Mouse (Mus musculus) hindbrain, embryonic 10.5 days (tissue): ENCODE measurements at regions not wholly inside any gene's neighbourhood (a gene's known extent, or its start where the extent isn't known, plus 50 kb on each side); places are given as distances from the start of the nearest gene placed in this dataset.

Experiments
- DNase-seq: peaks from one replicate; pipeline ENCODE4 v3.0.0-alpha.2; 2017; ENCODE audit warnings: low spot score
- H3K27ac ChIP-seq: fragments of 300-500 bp; sonication (generic); 2 replicates; pipeline ENCODE4 v1.5.1; 2016; ENCODE audit warnings: mild to moderate bottlenecking, moderate library complexity
- H3K27me3 ChIP-seq: fragments of 300-500 bp; sonication (generic); 2 replicates; pipeline ENCODE4 v1.6.1; 2016; ENCODE audit warnings: mild to moderate bottlenecking; ENCODE audit not compliant: poor library complexity, insufficient read depth, severe bottlenecking
- H3K36me3 ChIP-seq: fragments of 300-500 bp; sonication (generic); 2 replicates; pipeline ENCODE4 v1.6.1; 2016; ENCODE audit warnings: mild to moderate bottlenecking, moderate library complexity
- H3K4me1 ChIP-seq: fragments of 300-500 bp; sonication (generic); replicated peaks from 2 replicates; pipeline ENCODE4 v1.6.1; 2016; ENCODE audit warnings: mild to moderate bottlenecking
- H3K4me3 ChIP-seq: fragments of 300-500 bp; sonication (generic); 2 replicates; pipeline ENCODE4 v1.5.1; 2016; ENCODE audit warnings: mild to moderate bottlenecking, moderate library complexity
- H3K9me3 ChIP-seq: fragments of 300-500 bp; sonication (generic); 2 replicates; pipeline ENCODE4 v1.6.1; 2016; ENCODE audit warnings: mild to moderate bottlenecking, moderate library complexity
- WGBS: fragments of 180-500 bp; shearing (Covaris S2); methylation state at CpG from one replicate; pipeline ENCODE4 v1.1.7; 2016; 5-methylcytosine and 5-hydroxymethylcytosine counted together

DNA sequence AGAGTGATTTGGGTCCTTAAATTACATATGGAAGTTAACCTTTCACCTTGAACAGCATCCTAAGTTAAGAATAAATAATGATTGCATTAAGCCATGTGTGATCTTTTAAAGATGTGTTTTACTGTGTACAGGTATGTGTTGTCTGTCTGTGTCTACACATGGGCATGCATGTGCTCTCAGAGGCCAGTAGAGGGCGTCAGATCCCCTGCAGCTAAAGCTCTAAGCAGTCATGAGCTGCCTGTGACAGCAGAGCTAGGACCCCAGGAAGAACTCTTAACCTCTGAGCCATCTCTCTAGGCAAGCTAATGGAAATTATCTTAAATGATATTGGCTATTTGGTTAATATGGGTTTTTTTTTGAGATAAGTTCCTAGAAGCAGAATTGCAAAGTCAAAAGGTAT is 285.9 kb upstream of the Npvf start:
- Histone ChIP-seq H3K4me3 (no peak overlapping the region), H3K36me3 (no peaks in the 10 kb centered on the region), H3K9me3 (no peaks in the 10 kb centered on the region), H3K4me1 (peaks cover 31% of the 10 kb centered on the region), H3K27ac (peak overlapping the region; percentile 81; the same call in 1 of the 2 replicates), H3K27me3 (no peaks in the 10 kb centered on the region)
- DNase-seq = no peak
- 20% methylated on average over 1 of the region's 1 CpGs for WGBS

DNA sequence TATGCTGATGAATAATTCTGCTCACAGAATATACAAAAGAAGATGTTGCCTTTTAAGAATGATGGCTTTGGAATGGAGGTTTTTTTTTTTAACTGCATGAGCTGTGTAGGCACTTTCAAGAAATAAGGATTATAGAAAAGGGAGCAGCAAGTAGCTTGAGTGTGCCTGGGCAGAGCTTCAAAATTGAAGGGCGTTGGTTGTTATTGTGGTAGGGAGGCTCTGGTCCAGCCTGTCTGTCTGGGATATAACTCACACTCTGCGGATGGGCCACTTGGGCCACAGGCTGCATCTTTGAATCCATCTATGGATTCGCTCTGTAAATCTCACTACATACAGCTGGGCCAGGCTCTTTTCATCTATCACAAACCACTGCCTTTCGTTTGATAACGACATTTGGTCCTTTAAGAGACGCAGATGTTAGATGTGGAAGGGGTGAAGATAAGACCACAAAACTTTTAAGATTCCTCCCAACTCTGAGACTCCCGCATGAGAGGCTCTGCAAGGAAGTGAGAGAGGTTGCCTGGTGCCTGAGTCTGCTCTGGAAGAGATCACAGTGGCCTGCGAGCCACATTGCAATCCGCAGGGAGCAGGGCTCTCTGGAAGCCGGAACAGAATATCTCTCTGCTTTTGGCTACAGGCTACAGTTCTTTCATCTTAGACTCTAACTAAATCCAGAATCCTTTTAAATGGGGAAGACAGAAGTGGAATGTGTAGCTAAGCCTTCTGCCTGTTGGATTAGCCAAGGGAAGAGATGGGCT is 286.6 kb upstream of the Npvf start:
- H3K27ac ChIP-seq = peak overlapping the region; percentile 69
- 86% methylated on average over 10 of the region's 10 CpGs for WGBS
- no peak for DNase-seq

GRCm38 (mm10) chr6:50942696-50943095 is 288.5 kb upstream of the Npvf start:
- Histone ChIP-seq H3K36me3 (no peaks in the 10 kb centered on the region), H3K4me1 (peaks cover 34% of the 10 kb centered on the region), H3K9me3 (no peaks in the 10 kb centered on the region), H3K4me3 (no peak overlapping the region), H3K27me3 (no peaks in the 10 kb centered on the region), H3K27ac (peak overlapping the region; percentile 36; the same call in 1 of the 2 replicates)
- DNase-seq = no peak
- 88% methylated on average over 5 of the region's 5 CpGs for WGBS

More for the DNA sequence above, 286.6 kb upstream of the Npvf start:
- Histone ChIP-seq H3K4me3 (no peak overlapping the region), H3K36me3 (no peaks in the 10 kb centered on the region), H3K27me3 (no peaks in the 10 kb centered on the region), H3K9me3 (no peaks in the 10 kb centered on the region), H3K4me1 (peaks cover 30% of the 10 kb centered on the region)

DNA sequence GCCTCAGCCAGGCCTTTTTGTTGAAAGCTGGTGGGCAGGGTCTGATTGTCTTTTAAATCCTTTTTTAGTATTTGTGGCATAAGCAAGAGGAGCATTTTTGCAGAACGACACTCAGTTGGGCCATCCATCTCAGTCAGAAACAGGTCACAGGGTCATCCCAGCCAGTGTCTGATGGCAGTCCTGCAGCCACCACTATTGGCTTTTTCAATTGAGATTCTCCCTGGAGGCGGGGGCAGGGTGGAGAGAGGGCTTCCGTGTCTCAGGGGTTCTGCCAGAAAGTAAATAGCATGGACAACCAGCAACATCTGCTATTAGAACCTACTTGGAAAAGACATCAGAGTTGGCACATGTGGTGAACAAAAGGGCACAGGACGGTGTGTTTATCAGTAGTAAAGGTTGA is 293.8 kb upstream of the Npvf start:
- H3K27ac ChIP-seq = peak overlapping the region; percentile 86

GRCm38 (mm10) chr6:50949361-50949760 is 295.1 kb upstream of the Npvf start:
- 90% methylated on average over 5 of the region's 5 CpGs for WGBS
- Histone ChIP-seq H3K4me3 (no peak overlapping the region), H3K36me3 (no peaks in the 10 kb centered on the region), H3K27ac (peak overlapping the region; percentile 86), H3K27me3 (no peaks in the 10 kb centered on the region), H3K9me3 (no peaks in the 10 kb centered on the region), H3K4me1 (peaks cover 62% of the 10 kb centered on the region)
- DNase-seq = no peak

More for the DNA sequence above, 293.8 kb upstream of the Npvf start:
- 42% methylated on average over 4 of the region's 4 CpGs for WGBS
- Histone ChIP-seq H3K36me3 (no peaks in the 10 kb centered on the region), H3K9me3 (no peaks in the 10 kb centered on the region), H3K27me3 (no peaks in the 10 kb centered on the region), H3K4me3 (no peak overlapping the region), H3K4me1 (peaks cover 57% of the 10 kb centered on the region)
- DNase-seq = peak; percentile 49

DNA sequence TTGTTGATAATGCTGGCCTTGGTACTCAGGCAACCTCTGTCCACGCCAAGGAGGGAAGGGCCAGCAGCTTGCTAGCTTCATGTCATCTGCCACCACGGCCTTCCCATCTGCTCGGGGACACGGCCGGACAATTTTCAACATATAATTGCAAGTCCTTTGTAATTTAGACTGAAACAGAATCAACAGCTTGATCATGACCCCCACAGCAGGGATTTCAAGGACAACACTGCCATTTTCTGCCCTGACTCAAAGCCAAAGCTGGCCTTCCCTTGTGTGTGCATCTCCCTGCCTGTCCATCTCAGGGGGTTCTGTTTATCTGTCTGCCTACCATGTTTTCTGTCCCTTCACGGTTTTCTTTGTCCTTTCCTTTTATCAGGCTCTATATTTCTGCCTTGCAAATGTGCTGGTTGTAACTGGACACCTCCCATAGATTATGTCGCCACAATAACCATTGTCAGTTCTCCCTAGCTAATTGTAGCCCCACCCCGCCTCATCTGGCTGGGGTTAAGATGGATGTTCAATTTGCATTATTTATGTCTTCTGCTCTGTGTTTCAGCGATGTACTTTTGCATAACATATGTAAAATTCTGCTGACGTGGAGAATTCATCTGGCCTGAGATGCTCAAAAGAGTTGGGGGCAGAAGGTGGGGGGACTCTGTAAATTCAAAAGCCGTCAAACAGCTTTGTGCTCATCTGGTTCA is 295.8 kb upstream of the Npvf start:
- no peaks in the 10 kb centered on the region for H3K9me3 ChIP-seq
- peak; percentile 56 for DNase-seq
- H3K27ac ChIP-seq = peak overlapping the region; percentile 86

GRCm38 (mm10) chr6:50957328-50957900 is 303.2 kb upstream of the Npvf start:
- H3K27ac ChIP-seq = peak overlapping the region; percentile 67; the same call in 1 of the 2 replicates
- no peaks in the 10 kb centered on the region for H3K27me3 ChIP-seq
- no peaks in the 10 kb centered on the region for H3K36me3 ChIP-seq
- WGBS = 88% methylated on average over 4 of the region's 4 CpGs
- no peak for DNase-seq
- H3K9me3 ChIP-seq = no peaks in the 10 kb centered on the region
- no peak overlapping the region for H3K4me3 ChIP-seq
- H3K4me1 ChIP-seq = peaks cover 41% of the 10 kb centered on the region

More for the DNA sequence above, 295.8 kb upstream of the Npvf start:
- H3K27me3 ChIP-seq = no peaks in the 10 kb centered on the region
- 46% methylated on average over 11 of the region's 11 CpGs for WGBS
- no peaks in the 10 kb centered on the region for H3K36me3 ChIP-seq
- H3K4me1 ChIP-seq = peaks cover 68% of the 10 kb centered on the region
- H3K4me3 ChIP-seq = no peak overlapping the region

DNA sequence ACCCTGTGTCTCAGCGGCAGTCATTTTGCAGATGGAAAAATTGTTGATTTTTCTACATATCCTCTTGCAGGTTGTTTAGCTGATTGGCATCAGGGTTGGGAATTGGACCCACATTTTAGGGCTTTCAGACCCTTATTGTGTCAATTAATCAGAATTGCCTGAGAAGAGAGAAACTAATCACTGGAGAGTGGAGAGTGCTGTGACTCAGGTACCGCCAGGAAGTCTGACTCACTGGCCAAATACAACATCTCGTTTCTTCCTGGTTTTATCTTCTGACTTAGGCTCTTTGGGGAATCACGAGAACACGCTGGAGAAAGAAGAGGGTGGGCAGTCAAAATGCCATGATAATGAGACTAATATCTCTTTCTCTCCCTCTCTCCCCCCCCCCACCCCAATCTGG is 306.1 kb upstream of the Npvf start:
- Histone ChIP-seq H3K27me3 (no peaks in the 10 kb centered on the region), H3K27ac (no peak overlapping the region), H3K4me3 (no peak overlapping the region), H3K9me3 (no peaks in the 10 kb centered on the region), H3K36me3 (no peaks in the 10 kb centered on the region), H3K4me1 (peaks cover 29% of the 10 kb centered on the region)
- no peak for DNase-seq
- 80% methylated on average over 5 of the region's 5 CpGs for WGBS

DNA sequence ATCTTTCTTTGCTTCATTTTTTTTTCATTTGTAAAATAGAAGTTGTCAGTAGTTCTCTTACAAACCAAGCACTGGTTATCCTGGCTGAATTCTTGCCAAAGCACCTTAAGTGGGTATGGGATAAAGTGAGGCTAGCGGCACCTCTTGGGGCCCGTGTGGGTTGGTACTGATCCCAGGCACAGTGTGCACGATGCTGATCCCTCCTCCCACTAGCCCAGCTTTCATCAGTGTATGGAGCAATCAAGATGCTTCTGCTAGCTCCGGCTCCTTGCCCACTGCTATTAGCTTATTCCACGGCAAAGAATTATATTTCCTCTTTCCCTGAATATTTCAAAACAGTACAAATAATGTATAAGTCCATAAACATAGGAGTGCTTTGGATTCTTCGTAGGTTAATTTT is 307.4 kb upstream of the Npvf start:
- 87% methylated on average over 6 of the region's 6 CpGs for WGBS
- H3K4me3 ChIP-seq = no peak overlapping the region
- H3K36me3 ChIP-seq = no peaks in the 10 kb centered on the region
- DNase-seq = no peak
- H3K9me3 ChIP-seq = no peaks in the 10 kb centered on the region
- peak overlapping the region; percentile 29; the same call in 1 of the 2 replicates for H3K27ac ChIP-seq
- H3K4me1 ChIP-seq = peaks cover 25% of the 10 kb centered on the region
- H3K27me3 ChIP-seq = no peaks in the 10 kb centered on the region

DNA sequence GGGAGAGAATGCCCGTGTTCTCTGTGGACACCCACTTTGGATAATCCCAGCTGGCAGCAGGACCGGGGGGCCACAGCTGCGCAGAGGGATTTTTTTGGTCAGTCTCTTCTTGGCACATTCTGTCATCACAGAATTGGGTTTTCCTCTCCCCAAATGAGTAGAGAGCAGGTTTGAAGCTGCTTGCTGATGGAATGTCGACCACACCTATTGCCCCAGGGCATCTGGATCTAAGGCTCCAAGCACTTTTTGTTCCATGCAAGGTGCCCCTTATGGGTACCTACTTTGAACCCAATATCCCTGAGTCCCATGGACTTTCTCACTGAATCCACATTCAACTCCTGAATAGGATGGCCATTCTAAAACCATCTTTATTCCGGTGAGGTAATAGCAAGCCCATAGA is 314.3 kb upstream of the Npvf start:
- Histone ChIP-seq H3K4me3 (no peak overlapping the region), H3K27me3 (no peaks in the 10 kb centered on the region), H3K9me3 (no peaks in the 10 kb centered on the region), H3K27ac (peak overlapping the region; percentile 56; the same call in 1 of the 2 replicates), H3K36me3 (no peaks in the 10 kb centered on the region), H3K4me1 (peaks cover 7% of the 10 kb centered on the region; the same call in 1 of the 2 replicates)
- WGBS = 94% methylated on average over 5 of the region's 5 CpGs
- no peak for DNase-seq

DNA sequence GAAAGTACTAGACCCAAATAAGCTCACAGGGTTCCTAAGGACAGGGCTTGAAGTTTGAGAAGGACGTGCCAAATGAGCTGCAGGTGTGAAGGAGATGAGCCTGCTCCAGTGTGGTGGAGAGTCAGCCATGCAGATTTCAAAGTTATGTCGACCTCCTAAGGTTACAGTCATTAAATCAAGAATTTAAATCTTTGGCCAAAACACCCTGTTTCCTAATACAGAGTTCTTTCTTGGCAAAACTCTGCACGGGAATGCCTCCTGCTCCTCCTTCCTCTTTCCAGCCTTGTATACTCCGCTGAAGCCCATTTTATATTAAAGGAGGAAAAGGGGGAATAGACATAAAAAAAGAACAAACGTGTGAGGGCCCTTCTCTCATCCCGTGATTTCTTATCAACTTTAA is 315.1 kb upstream of the Npvf start:
- no peaks in the 10 kb centered on the region for H3K9me3 ChIP-seq
- 81% methylated on average over 6 of the region's 6 CpGs for WGBS
- H3K27me3 ChIP-seq = no peaks in the 10 kb centered on the region
- H3K4me1 ChIP-seq = peaks cover 7% of the 10 kb centered on the region; the same call in 1 of the 2 replicates
- H3K27ac ChIP-seq = no peak overlapping the region
- no peaks in the 10 kb centered on the region for H3K36me3 ChIP-seq
- no peak overlapping the region for H3K4me3 ChIP-seq
- no peak for DNase-seq

DNA sequence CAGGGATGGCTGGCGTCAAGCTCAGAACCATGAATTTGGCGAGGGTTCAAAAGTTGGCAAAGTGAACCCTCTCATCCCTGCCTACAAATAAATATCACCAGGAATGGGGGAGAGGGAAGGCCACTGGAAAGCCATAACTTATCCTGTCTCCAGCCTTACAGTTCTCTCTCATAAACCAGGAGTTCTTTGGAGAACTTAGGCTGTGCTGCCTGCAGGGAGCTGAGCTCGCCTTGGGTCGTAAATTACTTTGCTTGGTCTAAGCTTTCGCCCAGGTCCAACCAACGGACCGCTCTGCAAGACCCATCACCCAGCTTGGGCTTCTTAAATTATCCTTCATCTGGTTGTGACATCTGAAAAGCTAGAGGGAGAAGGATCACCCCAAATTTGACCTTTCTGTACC is 315.8 kb upstream of the Npvf start:
- Histone ChIP-seq H3K9me3 (no peaks in the 10 kb centered on the region), H3K4me1 (peaks cover 10% of the 10 kb centered on the region), H3K27me3 (no peaks in the 10 kb centered on the region), H3K27ac (no peak overlapping the region), H3K4me3 (no peak overlapping the region), H3K36me3 (no peaks in the 10 kb centered on the region)
- 91% methylated on average over 7 of the region's 7 CpGs for WGBS
- no peak for DNase-seq

DNA sequence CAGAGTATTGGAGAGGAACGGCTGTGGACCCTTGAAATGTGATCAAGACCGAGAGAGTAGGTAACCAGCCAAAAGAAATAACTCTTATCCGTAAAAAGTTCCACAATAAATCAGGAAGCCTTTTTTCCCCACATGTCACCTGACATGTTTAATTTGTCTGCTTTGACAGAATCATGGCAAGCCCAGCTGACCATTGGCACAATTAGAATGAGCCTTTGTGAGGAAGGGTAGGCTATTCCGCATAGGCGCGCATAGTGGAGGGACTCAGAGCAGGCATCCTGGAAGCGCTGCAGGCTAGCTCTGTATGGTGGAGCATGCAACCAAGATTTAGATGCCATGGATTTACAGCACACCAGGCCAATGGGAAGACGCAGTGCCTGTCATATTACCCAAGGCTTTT is 316.5 kb upstream of the Npvf start:
- peaks cover 13% of the 10 kb centered on the region for H3K4me1 ChIP-seq
- no peaks in the 10 kb centered on the region for H3K9me3 ChIP-seq
- 93% methylated on average over 8 of the region's 8 CpGs for WGBS
- peak overlapping the region; percentile 17; the same call in 1 of the 2 replicates for H3K27ac ChIP-seq
- H3K4me3 ChIP-seq = no peak overlapping the region
- H3K27me3 ChIP-seq = no peaks in the 10 kb centered on the region
- H3K36me3 ChIP-seq = no peaks in the 10 kb centered on the region
- no peak for DNase-seq
